Mouse (Mus musculus): Measurements from ENCODE around the gene Tmem120a.
A peak's percentile ranks its signal among the peaks of the same experiment; 100 is the strongest.

The Tmem120a gene

DNA sequence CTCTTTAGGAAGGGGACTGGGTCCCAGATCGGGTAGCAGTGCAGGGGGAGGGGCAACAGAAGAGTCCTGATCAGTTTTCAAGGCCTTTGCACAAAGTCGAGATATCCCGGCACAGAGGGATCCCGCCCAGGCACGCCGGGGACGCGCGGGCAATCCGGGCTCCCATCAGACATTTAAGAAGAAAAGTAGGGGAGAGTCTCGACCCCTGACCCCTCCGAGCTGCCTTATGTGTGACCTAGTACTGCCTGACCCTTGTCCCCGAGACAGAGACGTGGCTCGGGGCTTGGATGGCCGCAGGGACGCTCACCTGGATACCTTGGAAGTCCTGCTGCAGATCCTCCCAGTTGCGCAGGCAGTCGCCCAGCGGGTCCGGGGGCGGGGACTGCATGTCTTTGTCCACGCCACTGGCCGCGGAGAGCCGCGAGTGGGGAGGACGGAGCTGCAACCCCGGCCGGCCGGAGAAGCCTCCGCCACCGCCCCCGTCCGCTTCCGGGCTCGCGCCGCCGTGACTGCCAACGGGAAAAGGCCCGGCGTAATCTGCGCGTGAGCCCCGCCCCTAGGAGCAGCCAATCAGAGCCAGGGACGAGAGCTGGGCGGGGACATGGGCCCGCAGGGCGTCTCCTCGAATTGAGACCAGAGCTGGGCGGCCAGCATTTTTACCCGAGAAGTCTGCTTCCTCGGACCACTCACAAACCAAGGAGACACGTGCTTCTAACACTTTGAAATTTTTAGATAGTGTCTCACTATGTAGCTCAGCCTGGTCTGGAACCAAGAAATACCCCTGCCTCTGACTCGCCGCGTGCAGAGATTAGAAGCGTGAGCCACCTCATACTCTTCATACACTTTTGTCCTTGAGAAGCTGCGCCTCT lies at the start of gene Tmem120a:
Tmem120a (minus strand) TSS at position 708 of the 869 bp plus-strand sequence.
- DNase-seq (ENCODE audit: low read depth, low spot score) = peak; percentile 92

DNA sequence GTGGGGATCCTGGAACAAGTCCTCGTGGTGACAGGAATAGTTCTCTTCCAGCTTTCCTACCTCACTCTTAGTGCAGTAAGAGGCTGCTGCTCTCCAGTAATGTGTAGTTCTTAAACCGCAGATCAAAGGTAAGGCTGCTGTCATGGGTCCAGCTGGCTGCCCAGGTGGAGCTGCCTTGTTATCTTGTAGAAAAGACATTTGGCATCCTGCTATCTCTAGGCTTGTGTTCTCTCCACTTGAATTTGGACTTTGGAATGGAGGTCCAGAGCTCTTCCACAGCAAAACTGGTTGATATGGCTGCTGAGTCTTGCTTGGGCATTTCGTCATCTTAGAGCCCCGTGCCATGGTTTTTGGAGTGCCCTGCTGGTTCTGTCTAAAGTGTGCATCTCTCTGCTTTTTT lies 38.7 kb upstream of the Tmem120a start:
- DNase-seq (ENCODE audit: low read depth, low spot score) = no peak

DNA sequence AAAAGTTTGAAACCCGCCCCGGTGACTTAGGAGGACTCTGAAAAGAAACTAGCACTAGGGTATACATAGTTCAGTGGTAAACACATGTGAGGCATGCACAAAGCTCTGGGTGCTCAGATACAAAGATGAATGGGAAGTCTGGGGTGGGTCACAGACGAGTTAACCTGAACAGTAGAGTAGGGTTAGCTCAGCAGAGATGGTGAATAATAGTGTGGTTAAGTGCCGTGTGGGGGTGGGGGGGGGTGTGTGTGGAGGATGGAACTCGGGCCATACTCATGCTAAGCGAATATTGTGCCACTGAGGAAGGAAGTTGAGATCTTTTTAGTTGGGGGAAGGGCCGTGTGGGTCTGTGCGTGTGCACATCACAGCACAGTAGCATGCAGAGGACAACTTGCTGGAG lies 36.1 kb upstream of the Tmem120a start:
- DNase-seq (ENCODE audit: low read depth, low spot score) = no peak

DNA sequence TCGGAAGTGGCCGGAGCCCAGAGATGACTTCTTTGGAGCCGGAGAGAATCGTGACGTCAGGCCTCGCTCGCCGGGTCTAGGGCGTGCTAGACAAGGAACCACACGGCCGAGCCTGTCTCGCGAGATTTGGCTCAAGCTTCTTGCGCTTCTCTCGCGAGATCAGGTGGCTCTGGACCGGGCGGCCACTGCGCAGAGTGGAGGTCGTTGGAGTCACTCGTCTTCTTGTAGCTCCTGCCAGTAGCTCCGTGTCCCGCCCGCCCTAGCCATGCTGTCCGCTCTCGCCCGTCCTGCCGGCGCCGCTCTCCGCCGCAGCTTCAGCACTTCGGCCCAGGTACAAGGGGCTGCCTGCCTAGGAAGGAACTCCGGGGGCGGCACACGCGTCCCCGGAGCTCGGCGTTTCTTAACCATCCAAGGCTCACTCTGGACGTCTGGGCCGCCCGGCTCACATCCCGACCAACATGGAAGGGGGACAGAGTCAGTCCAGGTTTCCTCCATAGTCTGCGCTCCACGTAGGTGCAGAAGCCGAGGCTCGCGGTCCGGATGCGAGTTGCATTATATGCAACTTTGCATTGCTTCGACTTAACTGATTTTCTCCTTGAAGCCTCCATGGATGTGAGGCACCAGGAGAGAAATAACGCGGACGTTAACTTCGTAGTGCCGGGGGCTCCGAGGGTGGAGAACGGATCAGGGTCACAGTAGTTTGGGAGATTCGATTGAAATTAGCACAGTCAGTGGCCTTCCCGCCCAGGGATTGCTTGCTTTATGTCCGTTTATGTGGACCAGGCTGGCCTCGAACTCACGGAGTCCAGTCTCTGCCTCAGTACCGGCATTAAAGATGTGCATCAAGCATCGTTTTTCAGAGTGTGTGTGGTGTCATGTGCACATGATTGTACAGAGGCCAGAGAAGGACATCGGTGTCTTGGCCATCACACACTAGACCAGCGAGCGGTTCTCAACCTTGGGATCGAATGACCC lies 34.5 kb upstream of the Tmem120a start, which contains the start of gene Mdh2:
Mdh2 (plus strand) TSS at position 10 of the 975 bp plus-strand sequence.
- DNase-seq (ENCODE audit: low read depth, low spot score) = peak; percentile 100

DNA sequence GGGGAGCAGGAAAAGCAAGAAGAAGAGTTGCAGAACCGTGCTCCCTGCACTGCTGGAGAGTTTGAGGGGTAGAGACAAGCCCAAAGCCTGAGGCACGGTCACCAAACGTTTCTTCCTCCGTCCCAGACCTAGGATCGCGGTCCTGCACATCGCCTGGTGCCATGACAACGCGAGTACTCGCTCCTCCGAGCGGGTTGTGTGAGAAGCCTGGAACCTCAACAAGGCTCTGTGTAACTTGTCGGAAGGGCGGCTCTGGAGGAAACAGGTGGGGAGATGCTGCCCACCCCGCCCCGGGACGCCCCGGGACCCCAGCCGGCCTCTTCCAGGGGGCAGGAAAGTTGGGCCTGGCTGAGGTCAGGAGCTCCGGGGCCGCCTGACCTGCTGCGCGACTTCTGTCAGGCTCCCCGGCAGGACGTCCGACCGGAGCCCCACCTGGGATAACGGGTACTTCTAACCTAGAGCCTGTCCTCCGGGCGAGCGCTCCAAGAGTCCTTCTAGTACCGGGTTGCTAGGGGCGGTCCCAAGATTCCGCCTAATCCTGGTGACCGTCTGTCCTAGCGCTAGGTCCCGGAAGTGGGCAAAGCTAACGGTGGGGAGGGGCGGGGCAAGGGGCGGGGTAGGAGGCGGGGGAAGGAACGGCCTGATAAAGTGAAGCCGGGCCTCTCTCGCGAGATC lies 33.7 kb upstream of the Tmem120a start, which contains the start of gene Styxl1:
Styxl1 (minus strand) TSS at position 590 of the 675 bp plus-strand sequence.
- peak; percentile 22 for DNase-seq (ENCODE audit: low read depth, low spot score)

DNA sequence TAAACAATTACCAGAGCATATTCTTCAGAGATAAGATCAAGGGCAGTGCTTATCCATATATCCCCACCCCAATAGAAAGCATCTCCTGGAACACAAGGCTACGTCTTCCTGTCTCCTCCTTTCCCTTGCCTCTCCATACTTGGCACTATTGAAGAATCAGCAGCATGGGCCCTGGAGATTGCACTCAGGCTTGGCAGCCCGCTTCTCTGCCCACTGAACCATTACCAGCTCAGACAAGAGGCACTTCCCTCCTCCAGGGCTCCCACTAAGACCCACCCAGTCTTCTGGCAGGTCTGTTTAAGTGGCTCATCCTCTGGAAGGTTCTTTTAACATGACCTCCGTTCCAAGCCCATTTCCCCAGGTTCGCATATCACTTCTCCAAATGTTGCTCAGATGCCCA lies 32.3 kb upstream of the Tmem120a start:
- no peak for DNase-seq (ENCODE audit: low read depth, low spot score)

DNA sequence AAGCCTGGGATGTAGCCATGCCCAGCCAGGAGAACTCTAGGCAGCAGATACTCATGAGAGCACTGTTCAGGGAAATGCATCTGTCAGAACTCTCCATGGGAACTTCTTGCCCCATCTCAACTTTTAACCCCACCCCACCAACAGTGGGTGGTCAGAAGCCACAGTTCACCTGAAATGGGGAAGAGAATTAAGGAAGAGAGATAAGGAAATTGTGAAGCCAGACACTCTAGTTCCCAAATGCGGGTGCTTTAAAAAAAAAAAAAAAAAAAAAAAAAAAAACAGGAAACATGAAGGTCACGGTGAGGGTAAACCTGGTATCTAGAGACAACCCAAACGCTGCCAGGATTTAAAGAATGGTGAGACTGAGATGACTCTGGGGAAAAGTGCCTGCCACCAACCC lies 28.3 kb upstream of the Tmem120a start:
- DNase-seq (ENCODE audit: low read depth, low spot score) = no peak

DNA sequence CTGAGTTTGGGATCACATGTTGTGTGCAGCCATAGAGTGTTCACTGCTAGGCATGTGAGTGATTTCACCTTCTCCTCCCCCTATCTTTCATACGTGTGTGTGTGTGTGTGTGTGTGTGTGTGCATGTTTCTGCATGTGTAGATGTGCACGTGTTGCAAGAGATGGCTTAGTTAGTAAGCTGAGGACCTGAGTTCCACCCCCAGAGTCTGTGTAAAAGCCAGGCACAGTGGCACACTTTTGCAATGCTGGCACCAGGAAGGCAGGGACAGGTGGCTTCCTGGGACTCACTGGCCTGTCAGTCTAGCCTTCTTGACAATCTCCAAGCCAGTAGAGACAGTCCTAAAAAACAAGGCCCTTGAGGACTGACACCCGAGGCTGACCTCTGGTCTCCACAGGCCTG lies 20.7 kb upstream of the Tmem120a start:
- DNase-seq (ENCODE audit: low read depth, low spot score) = no peak

DNA sequence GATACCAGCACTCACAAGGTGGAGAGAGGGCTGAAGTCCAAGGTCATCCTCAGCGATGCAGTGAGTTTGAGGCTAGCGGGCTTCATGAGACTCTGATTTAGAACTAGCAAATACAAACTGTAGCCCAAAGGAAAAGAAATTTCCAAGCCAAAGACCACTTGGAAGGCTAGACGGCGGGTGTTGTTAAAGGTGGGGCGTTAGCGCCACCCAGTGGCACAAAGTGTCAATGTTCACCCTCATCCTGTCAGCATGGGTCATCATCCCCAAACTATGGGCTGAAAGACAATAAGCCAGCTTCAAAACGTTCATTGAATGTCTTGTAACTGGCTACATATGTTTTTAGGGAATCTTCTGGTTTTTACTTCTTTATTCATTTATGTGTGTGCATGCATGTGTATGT lies 19.3 kb upstream of the Tmem120a start:
- DNase-seq (ENCODE audit: low read depth, low spot score) = peak; percentile 48

DNA sequence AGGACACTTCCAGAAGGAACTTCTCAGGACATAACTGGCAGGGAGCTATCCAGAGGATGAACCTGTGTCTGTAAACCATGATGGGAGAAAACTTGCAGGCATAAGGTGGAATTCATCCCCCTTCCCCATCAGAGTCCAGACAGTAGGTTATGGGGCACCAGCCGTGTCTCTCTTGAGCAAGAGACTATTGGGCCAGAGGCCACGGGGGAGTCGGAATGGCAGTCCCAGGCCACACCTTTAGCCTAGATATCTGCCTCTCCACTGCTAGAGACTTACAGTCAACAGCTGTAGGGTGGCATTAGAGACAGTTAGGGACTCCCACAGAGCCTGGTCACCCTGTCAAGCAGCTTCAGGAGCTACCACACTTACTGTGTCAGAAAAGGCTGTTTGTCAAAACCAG lies 17.6 kb upstream of the Tmem120a start:
- DNase-seq (ENCODE audit: low read depth, low spot score) = no peak

DNA sequence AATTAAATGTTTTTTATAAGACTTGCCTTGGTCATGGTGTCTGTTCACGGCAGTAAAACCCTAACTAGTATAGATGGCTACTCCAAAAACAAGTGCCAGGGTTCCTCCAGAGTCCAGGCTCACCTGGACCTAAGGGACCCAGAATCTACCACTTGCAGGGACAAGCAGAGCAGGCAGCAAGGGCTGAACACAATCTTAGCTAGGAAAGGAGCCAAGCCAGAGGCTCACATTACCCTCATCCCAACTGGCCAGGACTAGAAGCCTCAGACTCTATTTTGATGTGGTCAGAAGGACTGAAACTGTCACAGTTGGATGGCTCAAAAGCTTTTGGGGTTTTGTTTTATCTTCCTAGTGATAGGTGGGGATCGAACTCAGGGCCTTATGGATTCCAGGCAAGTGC lies 7.3 kb upstream of the Tmem120a start:
- peak; percentile 43 for DNase-seq (ENCODE audit: low read depth, low spot score)

DNA sequence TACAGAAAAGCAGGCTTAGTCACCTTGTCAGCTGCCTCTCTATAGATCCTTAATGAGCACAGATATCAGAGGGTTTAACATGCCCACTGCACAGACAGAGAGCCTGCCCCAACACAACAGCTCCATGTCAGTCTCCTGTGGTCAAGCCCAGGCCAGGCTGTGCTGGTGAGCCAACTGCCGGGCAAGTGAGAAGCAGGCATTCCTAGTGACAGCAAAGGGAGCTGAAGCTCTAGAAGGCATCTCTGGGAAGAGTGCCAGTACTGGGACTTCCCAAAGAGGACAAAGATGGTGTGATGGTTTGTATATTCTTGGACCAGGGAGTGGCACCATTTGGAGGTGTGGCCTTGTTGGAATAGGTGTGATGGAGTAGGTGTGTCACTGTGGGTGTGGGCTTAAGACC lies 6.8 kb upstream of the Tmem120a start:
- DNase-seq (ENCODE audit: low read depth, low spot score) = no peak

DNA sequence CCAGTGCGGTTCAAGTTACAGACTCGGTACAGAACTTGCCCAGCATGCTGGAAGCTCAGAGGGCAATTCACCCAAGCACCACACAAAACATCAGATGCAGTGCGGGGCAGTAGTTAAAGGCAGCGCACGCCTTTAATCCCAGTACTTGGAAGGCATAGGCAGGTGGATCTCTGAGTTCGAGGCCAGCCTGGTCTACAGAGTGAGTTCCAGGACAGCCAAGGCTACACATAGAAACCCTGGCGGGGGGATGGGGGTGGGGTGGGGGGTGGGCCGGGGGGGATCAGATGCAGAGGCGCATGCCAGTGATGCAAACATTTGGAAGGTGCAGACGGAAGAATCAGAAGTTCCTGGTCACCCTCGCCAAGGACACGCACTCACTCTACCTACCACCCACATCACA lies 494 bp upstream of the Tmem120a start:
- DNase-seq (ENCODE audit: low read depth, low spot score) = no peak

DNA sequence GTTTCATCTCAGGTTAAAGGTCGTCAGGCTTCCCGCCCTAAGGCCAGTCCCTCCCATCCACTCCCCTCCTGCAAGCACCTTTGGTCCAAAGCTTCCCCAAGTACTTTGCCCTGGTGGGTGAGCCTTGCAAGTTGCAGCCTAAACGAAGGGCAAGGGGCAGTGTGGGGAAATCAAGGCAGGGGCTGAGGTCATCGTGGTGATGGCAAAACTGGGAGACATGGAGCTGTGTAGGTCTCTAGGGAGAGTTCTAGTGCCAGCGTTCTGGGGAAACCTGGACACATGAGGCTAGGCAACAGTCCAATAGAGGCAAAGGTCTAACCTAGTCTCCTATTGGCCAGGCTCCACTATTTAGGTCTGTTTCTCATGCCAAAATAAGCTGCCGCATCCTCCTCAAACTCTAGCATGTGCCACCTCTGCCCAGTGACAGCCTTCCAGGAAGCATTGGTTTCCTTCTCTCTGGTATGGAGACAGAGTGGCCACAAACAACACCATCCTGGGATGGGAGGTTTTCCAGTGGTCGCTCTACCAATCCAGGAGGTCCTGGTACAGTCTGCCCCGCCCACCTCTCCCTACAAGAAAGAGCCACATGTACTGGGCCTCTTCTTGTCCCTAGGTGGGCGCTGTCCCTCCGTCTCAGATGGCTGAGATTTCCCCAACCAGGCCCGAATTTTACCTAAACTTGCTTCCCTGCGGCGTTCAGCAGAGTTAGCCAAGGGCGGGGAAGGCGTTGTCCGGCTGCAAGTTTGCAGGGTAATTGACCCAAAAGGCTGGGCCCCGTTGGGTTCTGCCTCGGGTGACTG lies 1.1 kb downstream of the Tmem120a start:
- DNase-seq (ENCODE audit: low read depth, low spot score) = no peak

DNA sequence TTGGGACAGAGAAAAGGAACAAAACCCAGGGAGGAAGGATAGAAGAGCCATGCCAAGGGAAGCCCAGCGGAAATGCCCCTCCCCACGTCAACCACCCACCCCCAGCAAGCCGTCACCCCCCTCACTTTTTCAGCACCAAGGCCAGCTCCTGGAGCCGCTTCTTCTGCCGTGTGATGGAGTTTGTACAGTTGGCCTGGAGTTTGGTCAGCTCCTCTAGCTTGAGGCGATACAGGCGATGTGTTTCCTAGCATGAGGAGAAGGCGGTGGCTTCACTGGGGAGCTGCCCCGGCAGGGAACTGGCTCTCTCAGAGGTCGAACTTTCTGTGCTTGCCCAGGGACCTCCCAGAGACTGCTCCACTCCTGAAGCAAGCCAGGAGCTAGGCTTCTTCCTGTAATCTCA lies 2.1 kb downstream of the Tmem120a start:
- DNase-seq (ENCODE audit: low read depth, low spot score) = no peak

DNA sequence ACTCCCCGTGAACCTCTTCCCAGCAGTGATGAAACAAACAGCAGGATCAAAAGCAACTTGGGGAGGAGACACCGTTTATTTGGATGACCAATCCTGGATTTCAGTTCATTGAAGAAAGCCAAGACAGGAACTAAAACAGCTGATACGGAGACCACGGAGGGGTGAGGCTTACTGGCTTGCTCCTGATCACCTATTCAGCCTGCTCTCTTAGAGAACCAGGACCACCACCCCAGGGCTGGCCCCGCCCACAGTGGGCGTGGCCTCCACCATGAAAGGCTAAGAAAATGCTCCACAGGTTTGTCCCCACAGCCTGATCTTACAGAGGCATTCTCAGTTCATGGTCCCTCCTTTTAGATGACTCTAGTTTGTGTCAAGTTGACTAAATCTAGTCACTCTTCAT lies 6.0 kb downstream of the Tmem120a start:
- DNase-seq (ENCODE audit: low read depth, low spot score) = no peak

DNA sequence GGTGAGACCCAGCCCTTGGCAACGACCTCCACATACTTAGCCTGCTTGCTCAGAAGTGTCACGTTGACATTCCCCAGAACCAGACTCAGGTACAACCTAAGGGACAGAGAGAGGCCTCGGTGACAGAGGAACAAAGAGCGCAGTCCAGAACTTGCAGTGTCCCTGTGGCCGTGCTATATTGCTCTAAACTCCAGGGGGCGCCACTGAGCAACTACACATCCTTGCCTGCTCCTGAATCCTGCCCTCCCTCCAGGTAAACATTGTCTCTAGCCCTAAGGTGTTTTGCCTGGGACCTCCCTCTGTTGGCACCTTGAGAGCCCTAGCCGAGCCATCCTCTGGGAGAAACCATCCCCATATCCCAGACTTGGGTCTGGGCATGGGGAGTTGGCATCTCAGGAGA lies 7.1 kb downstream of the Tmem120a start:
- DNase-seq (ENCODE audit: low read depth, low spot score) = no peak

DNA sequence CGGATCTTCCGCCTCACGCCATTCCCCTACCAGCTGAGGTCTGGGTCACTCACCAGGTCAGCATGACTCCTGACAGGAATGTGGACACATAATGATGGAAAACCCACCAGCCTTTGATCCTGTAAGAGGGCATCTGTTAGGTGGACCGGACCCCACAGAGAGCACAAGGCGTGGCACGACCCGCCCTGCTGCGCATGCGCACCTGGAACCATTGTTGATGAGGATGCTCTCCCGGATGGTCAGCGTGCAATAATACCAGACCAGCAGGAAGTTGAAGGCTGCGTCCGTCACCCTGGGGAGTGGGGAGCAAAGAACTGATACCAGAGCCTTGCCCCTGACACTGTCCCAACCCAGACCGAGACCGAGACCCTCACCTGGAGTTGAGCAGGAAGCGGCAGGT lies 7.7 kb downstream of the Tmem120a start:
- no peak for DNase-seq (ENCODE audit: low read depth, low spot score)

DNA sequence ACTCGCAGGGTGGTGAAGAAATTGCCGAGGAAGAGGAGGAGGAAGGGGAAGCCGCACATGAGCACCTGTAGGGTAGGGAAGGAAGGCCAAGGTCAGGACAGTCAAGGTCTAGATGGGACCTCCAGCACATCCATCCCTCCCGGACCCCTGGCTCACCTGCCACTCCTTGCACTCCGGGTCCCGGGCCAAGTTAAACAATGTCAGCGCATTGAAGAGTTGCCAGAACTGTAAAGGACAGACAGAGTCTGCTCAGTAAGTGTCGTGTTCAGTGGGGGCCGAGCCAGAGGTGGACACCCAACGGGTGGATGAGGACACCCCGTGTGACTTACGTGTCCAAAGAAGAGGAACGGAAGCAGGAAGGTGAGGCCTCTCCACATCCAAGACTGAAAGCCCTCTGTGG lies 8.5 kb downstream of the Tmem120a start:
- DNase-seq (ENCODE audit: low read depth, low spot score) = no peak

DNA sequence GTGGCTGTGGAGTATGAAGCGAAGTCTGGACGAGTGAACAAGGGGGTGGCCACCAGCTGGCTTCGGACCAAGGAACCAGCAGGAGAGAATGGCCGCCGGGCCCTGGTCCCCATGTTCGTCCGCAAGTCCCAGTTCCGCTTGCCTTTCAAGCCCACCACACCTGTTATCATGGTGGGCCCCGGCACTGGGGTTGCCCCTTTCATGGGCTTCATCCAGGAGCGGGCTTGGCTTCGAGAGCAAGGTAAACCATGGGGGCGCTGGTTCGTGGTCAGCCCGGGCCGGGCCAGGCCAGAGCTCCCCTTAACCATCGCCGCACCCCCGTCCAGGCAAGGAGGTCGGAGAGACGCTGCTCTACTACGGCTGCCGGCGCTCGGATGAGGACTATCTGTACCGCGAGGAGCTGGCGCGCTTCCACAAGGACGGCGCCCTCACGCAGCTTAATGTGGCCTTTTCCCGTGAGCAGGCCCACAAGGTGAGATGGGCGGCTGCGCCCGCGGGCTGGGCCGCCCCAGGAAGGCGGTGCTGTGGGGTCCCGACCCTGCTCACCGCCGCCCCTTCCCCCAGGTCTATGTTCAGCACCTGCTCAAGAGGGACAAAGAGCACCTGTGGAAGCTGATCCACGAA lies 10.1 kb downstream of the Tmem120a start:
- DNase-seq (ENCODE audit: low read depth, low spot score) = no peak
